Mouse (Mus musculus) cortical plate, adult 2 months (tissue): Measurements from ENCODE around the gene 2210016L21Rik.

Experiments
- CTCF ChIP-seq: fragments of 200-500 bp; IDR thresholded peaks from 2 replicates; pipeline ENCODE4 v1.5.1; 2011; ENCODE audit warnings: mild to moderate bottlenecking, control low read depth, low read length; ENCODE audit not compliant: insufficient read depth; ENCODE audit errors: extremely low read depth
- POLR2A ChIP-seq: fragments of 200-500 bp; IDR thresholded peaks from 2 replicates; pipeline ENCODE4 v1.6.1; 2011; ENCODE audit warnings: mild to moderate bottlenecking, low read length, control low read depth; ENCODE audit not compliant: insufficient read depth; ENCODE audit errors: extremely low read depth

GRCm38 (mm10) chr5:114916777-114917176 is 25.2 kb upstream of the 2210016L21Rik start:
- no peak for TF ChIP-seq CTCF
- no peak for TF ChIP-seq POLR2A
